Mouse (Mus musculus) liver, embryonic 14.5 days (tissue): Measurements from ENCODE around the gene Fam83e. TPM values are rescaled to one million over a fixed set of nuclear protein-coding genes. Genes with fewer than 3 reads are reported as not detected.

Source experiments
- ATAC-seq: fragments of 200-750 bp; cut with Nextera tagmentation; 2 replicates; pipeline ENCODE4 v1.8.0; 2017; ENCODE audit warnings: moderate number of reproducible peaks, mild to moderate bottlenecking, moderate library complexity; ENCODE audit not compliant: insufficient read depth
- DNase-seq, 3 experiments: peaks; one replicate each; pipeline ENCODE4 v3.0.0-alpha.2; 2012 to 2013; ENCODE audit warnings: low read depth in 3 of 3, low spot score in 3 of 3
- H3K27ac ChIP-seq: fragments of 300-500 bp; sonication (generic); 2 replicates; pipeline ENCODE4 v1.5.1; 2014; ENCODE audit warnings: moderate library complexity, mild to moderate bottlenecking, control low read depth, inconsistent platforms
- H3K27me3 ChIP-seq: fragments of 300-500 bp; sonication (generic); 2 replicates; pipeline ENCODE4 v1.6.1; 2014; ENCODE audit warnings: mild to moderate bottlenecking, low read length, moderate library complexity; ENCODE audit not compliant: control insufficient read depth, insufficient read depth
- H3K36me3 ChIP-seq: fragments of 300-500 bp; sonication (generic); replicated peaks from 2 replicates; pipeline ENCODE4 v1.6.1; 2014; ENCODE audit warnings: low read depth; ENCODE audit not compliant: control insufficient read depth, insufficient read depth
- H3K4me1 ChIP-seq, 2 experiments: fragments of 200-500 bp in 1 of 2; fragments of 300-500 bp in 1 of 2; sonication (generic) in 1 of 2; replicated peaks; 2 replicates each; pipeline ENCODE4 v1.6.1; 2012 to 2014; ENCODE audit warnings: antibody characterized with exemption in 1 of 2, inconsistent platforms in 1 of 2, low read length in 1 of 2; ENCODE audit not compliant: control insufficient read depth in 2 of 2, insufficient read depth in 2 of 2
- H3K4me2 ChIP-seq: fragments of 300-500 bp; sonication (generic); 2 replicates; pipeline ENCODE4 v1.6.1; 2014; ENCODE audit warnings: low read depth, mild to moderate bottlenecking, control low read depth, moderate library complexity
- H3K4me3 ChIP-seq, 2 experiments: fragments of 200-500 bp in 1 of 2; fragments of 300-500 bp in 1 of 2; sonication (generic) in 1 of 2; 2 replicates each; pipeline ENCODE4 v1.5.1; 2012 to 2014; ENCODE audit warnings: low read depth in 2 of 2, low read length in 2 of 2, mild to moderate bottlenecking in 2 of 2, control low read depth in 1 of 2, inconsistent platforms in 1 of 2, moderate library complexity in 1 of 2; ENCODE audit not compliant: insufficient read depth in 1 of 2
- H3K9ac ChIP-seq: fragments of 300-500 bp; sonication (generic); replicated peaks from 2 replicates; pipeline ENCODE4 v1.6.1; 2014; ENCODE audit warnings: mild to moderate bottlenecking, control low read depth, moderate library complexity
- H3K9me3 ChIP-seq: fragments of 300-500 bp; sonication (generic); 2 replicates; pipeline ENCODE4 v1.6.1; 2016; ENCODE audit warnings: low read length, mixed read lengths; ENCODE audit not compliant: control insufficient read depth
- CTCF ChIP-seq: IDR thresholded peaks from 2 replicates; pipeline ENCODE4 v1.5.1; 2016; ENCODE audit warnings: antibody characterized with exemption, low read depth, control low read depth
- EP300 ChIP-seq: IDR thresholded peaks from 2 replicates; pipeline ENCODE4 v1.6.1; 2016; ENCODE audit warnings: antibody characterized with exemption, low read depth
- WGBS: fragments of 180-500 bp; shearing (Covaris S2); extraction: QIAGEN DNeasy Blood & Tissue Kit; methylation state at CpG from one replicate; pipeline ENCODE4 v1.1.7; 2014; ENCODE audit not compliant: insufficient replicate concordance; 5-methylcytosine and 5-hydroxymethylcytosine counted together
- polyA plus RNA-seq, 2 experiments: library from polyadenylated mRNA; depleted of rRNA in 1 of 2; stranded (reverse) in 1 of 2; unstranded in 1 of 2; fragments of >200 nt; fragmentation: Nextera tagmentation in 1 of 2; extraction: Ambion mirVana in 1 of 2; gene quantifications; 2 replicates each; pipeline versions ENCODE4 v1.2.1 to v1.2.3; 2012 to 2014

Gene Fam83e
- polyA plus RNA-seq, 2 experiments = 0.14 to 0.31 TPM

GRCm38 (mm10) chr7:45686841-45687240 lies 34.2 kb upstream of the Fam83e start:
- H3K4me2 ChIP-seq = no peak overlapping the region
- no peaks in the 10 kb centered on the region for H3K27me3 ChIP-seq
- ATAC-seq = no peak
- no peak overlapping the region for H3K4me3 ChIP-seq
- TF ChIP-seq EP300 (no peak), CTCF (no peak)
- H3K9me3 ChIP-seq = no peaks in the 10 kb centered on the region
- 57% methylated on average over 3 of the region's 3 CpGs for WGBS
- peaks cover 3 to 7% of the 10 kb centered on the region in 2 experiments; a peak in 2 of 4 replicates for H3K4me1 ChIP-seq
- no peak overlapping the region for H3K27ac ChIP-seq
- no peaks in the 10 kb centered on the region for H3K36me3 ChIP-seq
- no peak for DNase-seq
- H3K9ac ChIP-seq = no peak overlapping the region

- Histone ChIP-seq H3K4me1 (no peaks in the 10 kb centered on the region), H3K27me3 (no peaks in the 10 kb centered on the region), H3K36me3 (no peaks in the 10 kb centered on the region), H3K27ac (no peak overlapping the region), H3K4me3 (no peak overlapping the region), H3K9ac (no peak overlapping the region), H3K4me2 (no peak overlapping the region), H3K9me3 (no peaks in the 10 kb centered on the region)
- TF ChIP-seq CTCF (no peak), EP300 (no peak)
- no peak for ATAC-seq
- whole genome bisulfite sequencing = 45% methylated on average over 6 of the region's 6 CpGs
- DNase-seq = no peak
Observed at GRCm38 (mm10) chr7:45689099-45689498, 31.9 kb upstream of the Fam83e start.

- no peaks in the 10 kb centered on the region for H3K4me1 ChIP-seq
- H3K27me3 ChIP-seq = no peaks in the 10 kb centered on the region
- H3K9me3 ChIP-seq = no peaks in the 10 kb centered on the region
- 28% methylated on average over 11 of the region's 11 CpGs for WGBS
- no peak overlapping the region for H3K4me2 ChIP-seq
- H3K4me3 ChIP-seq = no peak overlapping the region
- no peak for TF ChIP-seq CTCF
- no peak for TF ChIP-seq EP300
- no peak for DNase-seq
- no peak overlapping the region for H3K27ac ChIP-seq
- H3K36me3 ChIP-seq = no peaks in the 10 kb centered on the region
- no peak overlapping the region for H3K9ac ChIP-seq
- ATAC-seq = no peak
Observed at GRCm38 (mm10) chr7:45689800-45690199, 31.2 kb upstream of the Fam83e start.

GRCm38 (mm10) chr7:45692364-45692763 lies 28.6 kb upstream of the Fam83e start:
- DNase-seq (no peak), ATAC-seq (peak; percentile 33; the same call in 1 of the 2 replicates)
- H3K4me3 ChIP-seq = no peak overlapping the region
- TF ChIP-seq EP300 (no peak), CTCF (no peak)
- no peaks in the 10 kb centered on the region for H3K9me3 ChIP-seq
- H3K4me2 ChIP-seq = no peak overlapping the region
- no peaks in the 10 kb centered on the region for H3K27me3 ChIP-seq
- 58% methylated on average over 2 of the region's 2 CpGs for WGBS
- no peaks in the 10 kb centered on the region for H3K36me3 ChIP-seq
- H3K4me1 ChIP-seq = no peaks in the 10 kb centered on the region
- no peak overlapping the region for H3K27ac ChIP-seq
- no peak overlapping the region for H3K9ac ChIP-seq

- Histone ChIP-seq H3K4me2 (no peak within 1 kb of the TSS), H3K9me3 (no peaks in the 10 kb centered on the region), H3K4me1 (no peaks in the 10 kb centered on the region), H3K4me3 (no peak within 1 kb of the TSS), H3K27me3 (peaks cover 7% of the 10 kb centered on the region), H3K27ac (no peak within 1 kb of the TSS), H3K9ac (no peak within 1 kb of the TSS), H3K36me3 (no peaks in the 10 kb centered on the region)
- DNase-seq (no peak), ATAC-seq (no peak)
- 84% methylated on average over 50 of the region's 50 CpGs for WGBS
- TF ChIP-seq EP300 (no peak), CTCF (no peak)
Observed at GRCm38 (mm10) chr7:45693921-45694591, 27.0 kb upstream of the Fam83e start, which contains the start of gene Sec1. Gene Sec1 (minus strand): TSS chr7:45694402.
